Mouse (Mus musculus): ENCODE results near the gene Bcas1.

Gene Bcas1

GRCm38 (mm10) chr2:170418748-170419147 lies 8.9 kb downstream of the Bcas1 start:
- DNase-seq (ENCODE audit: low read depth, low spot score): peak; percentile 68

GRCm38 (mm10) chr2:170411490-170412168 lies 16.0 kb downstream of the Bcas1 start:
- DNase-seq (ENCODE audit: low read depth, low spot score): peak; percentile 85

- peak; percentile 19 for DNase-seq (ENCODE audit: low read depth, low spot score)
Observed at GRCm38 (mm10) chr2:170410677-170411489, 16.8 kb downstream of the Bcas1 start.

GRCm38 (mm10) chr2:170406438-170406837 lies 21.2 kb downstream of the Bcas1 start:
- no peak for DNase-seq (ENCODE audit: low read depth, low spot score)

- no peak for DNase-seq (ENCODE audit: low read depth, low spot score)
Observed at GRCm38 (mm10) chr2:170404781-170405573, 22.7 kb downstream of the Bcas1 start.

GRCm38 (mm10) chr2:170403666-170404385 lies 23.8 kb downstream of the Bcas1 start:
- DNase-seq (ENCODE audit: low read depth, low spot score): peak; percentile 63

- DNase-seq (ENCODE audit: low read depth, low spot score): peak; percentile 74
Observed at GRCm38 (mm10) chr2:170401211-170401799, 26.3 kb downstream of the Bcas1 start.

GRCm38 (mm10) chr2:170400666-170401065 lies 27.0 kb downstream of the Bcas1 start:
- DNase-seq (ENCODE audit: low read depth, low spot score): no peak

GRCm38 (mm10) chr2:170391994-170392393 lies 35.7 kb downstream of the Bcas1 start:
- no peak for DNase-seq (ENCODE audit: low read depth, low spot score)

GRCm38 (mm10) chr2:170388320-170388719 lies 39.3 kb downstream of the Bcas1 start:
- DNase-seq (ENCODE audit: low read depth, low spot score): no peak

GRCm38 (mm10) chr2:170385556-170385955 lies 42.1 kb downstream of the Bcas1 start:
- no peak for DNase-seq (ENCODE audit: low read depth, low spot score)

GRCm38 (mm10) chr2:170384770-170385169 lies 42.9 kb downstream of the Bcas1 start:
- no peak for DNase-seq (ENCODE audit: low read depth, low spot score)

- DNase-seq (ENCODE audit: low read depth, low spot score): no peak
Observed at GRCm38 (mm10) chr2:170373391-170373790, 54.3 kb downstream of the Bcas1 start.

- no peak for DNase-seq (ENCODE audit: low read depth, low spot score)
Observed at GRCm38 (mm10) chr2:170365676-170366075, 62.0 kb downstream of the Bcas1 start.

- DNase-seq (ENCODE audit: low read depth, low spot score): no peak
Observed at GRCm38 (mm10) chr2:170365271-170365670, 62.4 kb downstream of the Bcas1 start.

- DNase-seq (ENCODE audit: low read depth, low spot score): peak; percentile 93
Observed at GRCm38 (mm10) chr2:170356667-170357374, 70.8 kb downstream of the Bcas1 start.

GRCm38 (mm10) chr2:170354963-170355367 lies 72.7 kb downstream of the Bcas1 start:
- DNase-seq (ENCODE audit: low read depth, low spot score): peak; percentile 89

GRCm38 (mm10) chr2:170352273-170352672 lies 75.4 kb downstream of the Bcas1 start:
- no peak for DNase-seq (ENCODE audit: low read depth, low spot score)

GRCm38 (mm10) chr2:170351847-170352246 lies 75.8 kb downstream of the Bcas1 start:
- no peak for DNase-seq (ENCODE audit: low read depth, low spot score)

GRCm38 (mm10) chr2:170349784-170350183 lies 77.9 kb downstream of the Bcas1 start:
- peak; percentile 61 for DNase-seq (ENCODE audit: low read depth, low spot score)

Data from ES-CJ7 (cell line).